Mouse (Mus musculus) Patski (cell line): ENCODE data around the gene Itgb7. TPM values are rescaled to one million over a fixed set of nuclear protein-coding genes. Genes with fewer than 3 reads are reported as not detected.
A peak's percentile ranks its signal among the peaks of the same experiment; 100 is the strongest.

Experiments
- ATAC-seq: fragments of 100-300 bp; one replicate; pipeline ENCODE4 v1.8.0; 2021
- CTCF ChIA-PET: fragments of 350-600 bp; sonication (Branson Sonifier 250); formaldehyde crosslinking; loops from one replicate; lab custom pipeline; 2022; ENCODE audit warnings: inconsistent platforms; lab: Charles Lee
- POLR2A ChIA-PET: fragments of 350-600 bp; sonication (Branson Sonifier 250); formaldehyde crosslinking; loops from one replicate; lab custom pipeline; 2022; ENCODE audit warnings: antibody characterized with exemption, inconsistent platforms; lab: Charles Lee
- DNase-seq: peaks from one replicate; pipeline ENCODE4 v3.0.0-alpha.2; 2011; ENCODE audit warnings: low read depth, low spot score
- H3K27me3 ChIP-seq: fragments of 371-371 bp; one replicate; pipeline ENCODE4 v1.5.1; 2021
- CTCF ChIP-seq: fragments of 100-300 bp; IDR thresholded peaks from one replicate; pipeline ENCODE4 v1.5.1; 2021
- in situ Hi-C: fragments of 300-500 bp; cut with MboI; formaldehyde crosslinking; loops from 3 replicates; pipeline ENCODE4 v1.11.1; 2018; ENCODE audit warnings: low pct_unique_long_range_greater_than_20kb, mixed read lengths
- polyA plus RNA-seq: library from polyadenylated mRNA; unstranded; gene quantifications from one replicate; pipeline ENCODE4 v1.2.3, GENCODE M21; 2021

Gene Itgb7
- polyA plus RNA-seq, 1 experiment from 2014 or later, result 0.35 TPM

- no peak for TF ChIP-seq CTCF
- CTCF ChIA-PET, result interaction anchor here (1.1 kb wide), 1 partner anchor 9 kb away, joined by 4 read pairs; no protein-coding TSS in a partner anchor
- no peak for ATAC-seq
- no peak for DNase-seq
- in situ Hi-C loops, result no loop called here
- H3K27me3 ChIP-seq, result no peaks in the 10 kb centered on the region
- POLR2A ChIA-PET, result no interaction called here
These were observed 62.7 kb downstream of the Itgb7 start for GRCm38 (mm10) chr15:102169064-102169463.

- ChIA-PET CTCF (interaction anchor here (1.5 to 3.8 kb wide), 5 partner anchors 18 to 72 kb away, joined by 4 to 15 read pairs (median 5); partner anchors contain the start of gene Soat2), POLR2A (no interaction called here)
- ATAC-seq, result peak; percentile 87
- H3K27me3 ChIP-seq, result no peaks in the 10 kb centered on the region
- DNase-seq, result peak; percentile 75
- no peak for TF ChIP-seq CTCF
- in situ Hi-C loops, result no loop called here
These were observed 64.1 kb downstream of the Itgb7 start for GRCm38 (mm10) chr15:102167620-102168021.

Other genes with a start within 250 kb of the Itgb7 start
- 73.5 TPM for gene Krt8, start 227.5 kb downstream of the Itgb7 start, polyA plus RNA-seq
- gene Krt18, start 203.8 kb downstream of the Itgb7 start, polyA plus RNA-seq, result 24.8 TPM
- 237 TPM for gene Eif4b, start 158.2 kb downstream of the Itgb7 start, polyA plus RNA-seq
- 53.6 TPM for gene Tns2, start 131.5 kb downstream of the Itgb7 start, polyA plus RNA-seq
- 47.4 TPM for gene Spryd3, start 95.7 kb downstream of the Itgb7 start, polyA plus RNA-seq
- gene Igfbp6, start 87.6 kb downstream of the Itgb7 start, polyA plus RNA-seq, result 0.05 TPM
- gene Soat2, start 81.4 kb downstream of the Itgb7 start, polyA plus RNA-seq, result 0.13 TPM
- 96.4 TPM for gene Zfp740, start 28.7 kb downstream of the Itgb7 start, polyA plus RNA-seq
- gene Csad, start 27.2 kb downstream of the Itgb7 start, polyA plus RNA-seq, result 79.6 TPM
- gene Rarg, start 25.6 kb upstream of the Itgb7 start, polyA plus RNA-seq, result 32.0 TPM
- gene Gm9918, start 38.6 kb upstream of the Itgb7 start, polyA plus RNA-seq, result 0.03 TPM
- gene Mfsd5, start 47.5 kb upstream of the Itgb7 start, polyA plus RNA-seq, result 47.4 TPM
- 21.8 TPM for gene Espl1, start 64.3 kb upstream of the Itgb7 start, polyA plus RNA-seq
- gene Pfdn5, start 94.2 kb upstream of the Itgb7 start, polyA plus RNA-seq, result 642 TPM
- 87.1 TPM for gene Myg1, start 99.8 kb upstream of the Itgb7 start, polyA plus RNA-seq
- 43.3 TPM for gene Aaas, start 118.8 kb upstream of the Itgb7 start, polyA plus RNA-seq
- gene Sp7, start 135.2 kb upstream of the Itgb7 start, polyA plus RNA-seq, result not detected
- 30.6 TPM for gene Sp1, start 174.2 kb upstream of the Itgb7 start, polyA plus RNA-seq
- not detected for gene Amhr2, start 213.4 kb upstream of the Itgb7 start, polyA plus RNA-seq
- gene Prr13, start 227.1 kb upstream of the Itgb7 start, polyA plus RNA-seq, result 167 TPM
- 801 TPM for gene Pcbp2, start 238.6 kb upstream of the Itgb7 start, polyA plus RNA-seq